15 mouse cellular contexts compared by ENCODE assay signal in the genomic region with DNA sequence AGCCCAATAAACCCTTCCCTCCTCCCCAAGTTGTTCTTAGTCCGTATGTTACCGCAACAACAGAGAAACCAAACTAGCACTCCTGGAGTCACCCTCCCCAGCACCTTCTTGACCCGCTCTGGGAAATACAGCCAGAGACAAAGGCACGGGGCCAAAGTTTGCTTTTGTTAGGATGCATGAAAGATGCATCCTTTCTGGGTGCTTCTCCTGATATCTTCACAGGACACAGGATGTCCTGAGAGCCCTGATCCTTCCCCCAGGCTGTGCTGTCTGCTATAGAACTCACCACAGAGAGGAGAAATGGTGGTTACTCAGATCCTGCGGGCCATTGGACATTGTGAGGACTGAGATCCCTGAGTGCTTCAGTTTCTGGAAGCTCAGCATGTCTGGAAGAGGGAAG.
"Had no signal": no experiment of that assay in that cellular context is flagged by ENCODE, and none has a peak within 500 bp of the region (broad histone marks: within the 10 kb centered on the region; RNA-seq: fewer than 3 reads in every experiment).

No protein-coding gene starts in this region.

- H3K27ac ChIP-seq: neural tube, embryonic 15.5 days; stomach, embryonic 15.5 days; stomach, postnatal 0 days had no signal

- H3K4me3 ChIP-seq: neural tube, embryonic 15.5 days; stomach, embryonic 15.5 days had no signal

- H3K9me3 ChIP-seq: neural tube, embryonic 15.5 days; stomach, embryonic 15.5 days had no signal

- H3K27me3 ChIP-seq: neural tube, embryonic 15.5 days; stomach, embryonic 15.5 days had no signal

- DNase-seq: retina, postnatal 1 day; right cerebral cortex, adult 18-20 months; right cerebral cortex, postnatal 14 days; right cerebral cortex, postnatal 25 days; right cerebral cortex, postnatal 4 days; spleen, adult 18-20 months; thymus, adult 18-20 months; thymus, adult 2 months; thymus, postnatal 14 days; thymus, postnatal 25 days; thymus, postnatal 36 days; thymus, postnatal 4 days had no signal

- H3K4me1 ChIP-seq: stomach, embryonic 15.5 days had no signal

- H3K36me3 ChIP-seq: neural tube, embryonic 15.5 days; stomach, embryonic 15.5 days had no signal

- H3K9ac ChIP-seq: neural tube, embryonic 15.5 days; stomach, embryonic 15.5 days had no signal
